Mouse (Mus musculus) hindbrain, embryonic 16.5 days (tissue): Measurements from ENCODE around the gene Dynlt1f. TPM values are rescaled to one million over a fixed set of nuclear protein-coding genes. Genes with fewer than 3 reads are reported as not detected.
"Not testable (repeated sequence)": the region's sequence is repeated elsewhere in the genome, so short reads cannot be mapped to it uniquely, and the experiment has no call there.

Source experiments
- ATAC-seq: fragments of 200-750 bp; cut with Nextera tagmentation; 2 replicates; pipeline ENCODE4 v1.8.0; 2017; ENCODE audit warnings: moderate TSS enrichment, moderate library complexity
- H3K27ac ChIP-seq: fragments of 300-500 bp; sonication (generic); 2 replicates; pipeline ENCODE4 v1.5.1; 2014; ENCODE audit warnings: low read depth, mild to moderate bottlenecking, control low read depth, low read length, moderate library complexity
- H3K27me3 ChIP-seq: fragments of 300-500 bp; sonication (generic); replicated peaks from 2 replicates; pipeline ENCODE4 v1.6.1; 2014; ENCODE audit warnings: low read length; ENCODE audit not compliant: control insufficient read depth, insufficient read depth
- H3K36me3 ChIP-seq: fragments of 300-500 bp; sonication (generic); 2 replicates; pipeline ENCODE4 v1.6.1; 2014; ENCODE audit warnings: mild to moderate bottlenecking, low read length, moderate library complexity, mixed read lengths; ENCODE audit not compliant: control insufficient read depth, insufficient read depth
- H3K4me1 ChIP-seq: fragments of 300-500 bp; sonication (generic); 2 replicates; pipeline ENCODE4 v1.6.1; 2014; ENCODE audit warnings: low read depth, low read length; ENCODE audit not compliant: control insufficient read depth, insufficient read depth
- H3K4me2 ChIP-seq: fragments of 300-500 bp; sonication (generic); 2 replicates; pipeline ENCODE4 v1.6.1; 2014; ENCODE audit warnings: mild to moderate bottlenecking, low read length, control low read depth, moderate library complexity
- H3K4me3 ChIP-seq: fragments of 300-500 bp; sonication (generic); 2 replicates; pipeline ENCODE4 v1.5.1; 2014; ENCODE audit warnings: mild to moderate bottlenecking, low read length, control low read depth, moderate library complexity
- H3K9ac ChIP-seq: fragments of 300-500 bp; sonication (generic); 2 replicates; pipeline ENCODE4 v1.6.1; 2014; ENCODE audit warnings: low read depth, mild to moderate bottlenecking, control low read depth, low read length, moderate library complexity
- H3K9me3 ChIP-seq: fragments of 300-500 bp; sonication (generic); 2 replicates; pipeline ENCODE4 v1.6.1; 2014; ENCODE audit warnings: mild to moderate bottlenecking, low read length, moderate library complexity; ENCODE audit not compliant: control insufficient read depth
- WGBS: fragments of 180-500 bp; shearing (Covaris S2); extraction: QIAGEN DNeasy Blood & Tissue Kit; methylation state at CpG from one replicate; pipeline ENCODE4 v1.1.7; 2014; 5-methylcytosine and 5-hydroxymethylcytosine counted together
- polyA plus RNA-seq: library from polyadenylated mRNA; unstranded; fragments of >200 nt; fragmentation: Nextera tagmentation; extraction: Ambion mirVana; gene quantifications from 2 replicates; pipeline ENCODE4 v1.2.1, GENCODE M21; 2015

The Dynlt1f gene
- polyA plus RNA-seq, 1 experiment from 2014 or later = 217 TPM

DNA sequence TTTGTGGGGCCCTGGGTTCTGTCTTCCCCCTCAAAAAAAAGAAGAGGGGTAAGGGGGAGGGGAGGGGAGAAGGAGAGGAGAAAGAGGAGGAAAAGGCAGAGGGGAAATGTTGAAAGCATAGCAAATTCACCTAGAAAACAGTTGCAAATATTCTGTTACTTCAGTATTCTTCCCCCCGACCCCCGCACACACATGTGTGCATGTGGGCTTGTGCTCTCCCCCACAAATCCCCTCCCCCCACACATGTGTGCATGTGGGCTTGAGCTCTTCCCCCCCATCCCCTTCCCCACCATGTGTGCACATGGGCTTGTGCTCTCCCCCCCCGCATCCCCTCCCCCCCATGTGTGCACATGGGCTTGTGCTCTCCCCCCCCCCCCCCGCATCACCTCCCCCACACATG is 33.6 kb upstream of the Dynlt1f start:
- not testable (repeated sequence) for H3K9ac ChIP-seq, H3K27me3 ChIP-seq, H3K9me3 ChIP-seq, H3K4me2 ChIP-seq, H3K4me1 ChIP-seq, ATAC-seq, H3K36me3 ChIP-seq, H3K27ac ChIP-seq, H3K4me3 ChIP-seq
- WGBS = 90% methylated on average over 3 of the region's 4 CpGs

DNA sequence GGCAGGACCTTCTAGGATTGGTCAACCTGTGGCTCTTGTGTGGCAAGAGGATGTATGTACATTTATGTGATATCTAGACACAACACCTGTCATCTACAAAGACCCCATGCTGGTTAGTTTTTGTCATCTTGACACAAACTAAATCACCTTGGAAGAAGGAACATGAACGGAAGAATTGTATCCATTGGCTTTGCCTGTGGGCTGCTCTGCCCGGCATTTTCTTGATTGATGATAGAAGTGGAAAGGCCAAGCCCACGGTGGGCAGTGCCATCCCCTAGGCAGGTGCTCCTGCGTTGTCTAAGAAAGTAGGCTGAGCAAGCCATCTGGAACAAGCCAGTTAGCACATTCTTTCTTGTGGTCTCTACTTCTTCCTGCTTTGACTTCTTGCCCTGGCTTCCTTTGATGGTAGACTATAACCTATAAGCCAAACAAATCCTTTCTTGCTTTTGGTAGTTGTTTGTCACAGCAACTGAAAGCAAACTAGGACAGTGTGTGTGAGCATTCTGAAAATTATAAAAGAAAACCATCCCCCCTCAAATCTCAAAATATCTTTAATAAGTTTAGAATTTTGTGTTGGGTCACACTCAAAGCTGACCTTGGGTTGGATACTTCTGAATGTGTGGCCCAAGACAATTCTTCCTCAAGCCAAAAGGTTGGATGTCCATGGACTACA is 30.7 kb upstream of the Dynlt1f start:
- H3K27me3 ChIP-seq, H3K4me3 ChIP-seq, H3K4me1 ChIP-seq, H3K36me3 ChIP-seq, H3K9me3 ChIP-seq, H3K27ac ChIP-seq, H3K9ac ChIP-seq, H3K4me2 ChIP-seq, ATAC-seq: not testable (repeated sequence)
- WGBS = 60% methylated on average over 1 of the region's 4 CpGs

DNA sequence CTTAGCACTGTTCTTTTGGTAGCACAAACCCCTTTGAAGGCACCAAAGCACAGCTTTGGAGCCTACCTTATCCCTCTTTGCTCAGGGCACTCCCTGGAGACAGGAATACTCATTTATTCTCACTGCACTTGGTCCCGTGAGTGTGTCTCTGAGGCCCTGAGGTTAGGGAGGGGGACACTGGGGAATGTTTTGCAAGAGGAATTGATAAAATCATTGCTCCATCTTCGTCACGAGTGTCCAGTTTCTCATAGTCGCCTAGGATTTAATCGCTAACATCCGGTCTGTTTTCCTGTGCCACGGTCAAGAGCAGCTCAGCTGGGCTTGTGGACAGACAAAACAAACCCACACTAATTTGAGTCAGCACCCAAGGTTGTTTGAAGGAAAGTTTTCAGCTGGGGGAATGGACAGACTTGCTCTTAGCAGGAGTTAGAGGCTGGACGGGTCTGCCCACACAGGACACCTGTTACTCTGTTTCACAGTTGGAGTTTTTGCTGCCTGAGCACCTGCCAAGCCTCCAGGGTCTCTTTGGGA is 29.7 kb upstream of the Dynlt1f start:
- not testable (repeated sequence) for H3K27ac ChIP-seq, H3K9me3 ChIP-seq, H3K27me3 ChIP-seq, H3K36me3 ChIP-seq, H3K4me3 ChIP-seq, H3K4me2 ChIP-seq, H3K9ac ChIP-seq, H3K4me1 ChIP-seq
- 35% methylated on average over 3 of the region's 8 CpGs for WGBS
- ATAC-seq = peak; percentile 74

DNA sequence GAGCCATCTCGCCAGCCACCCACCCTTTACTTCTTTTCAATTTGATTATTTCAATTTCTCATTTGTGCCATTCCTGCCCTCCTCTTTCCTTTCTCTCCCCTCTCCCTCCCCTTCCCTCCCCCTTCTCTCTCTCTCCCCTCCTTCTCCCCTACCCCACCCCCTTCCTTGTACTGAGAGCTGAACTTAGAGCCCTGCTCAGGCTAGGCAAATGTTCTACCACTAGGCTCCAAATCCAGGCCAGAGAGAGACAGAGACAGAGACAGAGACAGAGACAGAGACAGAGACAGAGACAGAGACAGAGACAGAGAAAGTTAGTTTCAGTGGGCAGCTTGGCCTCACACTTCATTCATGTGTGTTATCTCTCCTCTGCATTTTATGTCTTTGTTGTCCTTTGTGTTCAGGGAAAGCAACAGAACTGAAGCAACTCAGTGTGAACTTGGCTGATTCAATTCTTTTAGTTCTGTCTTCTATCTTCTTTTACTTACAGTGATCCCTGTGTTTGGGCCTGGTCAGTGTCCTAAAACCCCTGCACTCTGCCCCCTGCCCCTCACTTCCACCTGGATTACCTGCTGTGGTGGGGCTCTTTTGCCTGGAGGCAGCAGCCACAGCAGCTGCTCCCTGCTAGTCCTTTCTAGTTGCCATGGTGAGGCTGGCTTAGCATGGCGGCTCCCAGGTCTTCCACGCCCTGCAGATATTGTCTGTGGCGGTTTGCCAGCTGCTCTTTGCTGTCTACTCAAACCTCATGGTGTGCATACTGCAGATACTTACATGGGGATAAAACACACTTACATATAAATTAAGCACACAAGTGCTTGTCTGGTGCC is 29.0 kb upstream of the Dynlt1f start:
- peak; percentile 89 for ATAC-seq
- H3K27me3 ChIP-seq, H3K9ac ChIP-seq, H3K9me3 ChIP-seq, H3K4me1 ChIP-seq, H3K36me3 ChIP-seq, H3K27ac ChIP-seq, H3K4me3 ChIP-seq, H3K4me2 ChIP-seq: not testable (repeated sequence)
- WGBS = no CpG with 5 or more reads among the region's 4 CpGs

DNA sequence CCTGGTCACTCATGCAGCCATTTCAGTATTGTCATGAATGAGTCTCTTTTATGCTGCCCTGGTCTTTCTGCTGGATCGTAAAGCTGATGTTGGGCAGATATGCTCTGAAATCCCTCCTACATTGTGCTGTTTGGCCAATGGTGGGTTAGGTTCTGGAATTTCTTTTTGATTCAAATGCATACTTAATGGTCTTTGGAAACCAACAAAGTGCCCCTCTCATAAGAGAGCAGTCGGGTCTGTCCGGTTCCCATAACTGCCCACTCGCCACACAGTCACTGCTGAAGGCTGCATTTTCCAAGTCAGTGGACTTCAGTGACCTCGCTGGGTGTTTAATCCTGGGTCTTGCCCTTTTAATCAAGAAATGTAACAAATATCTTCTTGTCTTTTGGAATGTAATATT is 28.0 kb upstream of the Dynlt1f start:
- not testable (repeated sequence) for H3K36me3 ChIP-seq, H3K4me2 ChIP-seq, H3K4me1 ChIP-seq, H3K9ac ChIP-seq, ATAC-seq, H3K27me3 ChIP-seq, H3K27ac ChIP-seq, H3K9me3 ChIP-seq, H3K4me3 ChIP-seq
- WGBS = no CpG with 5 or more reads among the region's 5 CpGs

DNA sequence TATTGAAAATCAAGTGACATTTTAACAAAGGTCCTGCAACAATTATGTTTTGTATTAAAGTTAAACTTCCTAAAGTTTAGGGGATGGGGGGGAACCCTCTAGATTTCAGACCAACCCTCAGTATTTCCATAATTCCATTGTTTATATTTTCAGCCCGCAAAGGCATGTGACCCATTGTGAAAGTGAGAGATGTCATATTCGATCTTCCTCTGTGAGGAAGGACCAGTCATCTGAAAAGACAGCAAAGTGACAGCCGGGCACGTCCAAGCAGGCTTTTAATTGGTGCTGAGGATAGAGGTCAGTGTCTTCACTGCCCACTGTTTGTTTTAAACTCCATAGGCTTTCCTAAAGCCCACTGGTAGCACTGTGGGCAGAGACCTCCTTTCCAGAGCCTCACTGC is 26.0 kb upstream of the Dynlt1f start:
- H3K4me3 ChIP-seq, H3K9ac ChIP-seq, H3K9me3 ChIP-seq, H3K27ac ChIP-seq, ATAC-seq, H3K4me2 ChIP-seq, H3K4me1 ChIP-seq, H3K27me3 ChIP-seq, H3K36me3 ChIP-seq: not testable (repeated sequence)
- WGBS = 79% methylated on average over 4 of the region's 4 CpGs

DNA sequence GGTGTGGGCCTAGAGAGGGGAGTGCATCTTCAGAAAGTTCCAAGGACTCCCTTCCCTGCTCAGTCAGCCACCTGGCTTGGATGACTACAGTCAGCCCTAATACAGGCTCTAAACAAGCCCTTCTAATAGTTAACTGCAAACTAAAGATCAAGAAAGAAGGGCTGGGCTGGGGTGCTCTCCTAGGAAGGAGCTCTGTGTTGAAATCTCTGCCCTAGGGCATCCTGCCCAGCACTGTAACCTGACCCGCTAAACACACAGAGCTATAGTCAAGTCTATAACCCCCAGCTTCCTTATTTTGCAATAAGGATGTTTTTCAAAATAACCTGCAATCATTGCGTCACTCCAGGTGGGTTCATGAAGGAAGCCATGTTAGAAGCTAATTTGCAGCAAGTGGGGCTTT is 22.4 kb upstream of the Dynlt1f start:
- not testable (repeated sequence) for H3K4me3 ChIP-seq, H3K27ac ChIP-seq, H3K9me3 ChIP-seq, H3K27me3 ChIP-seq, H3K4me2 ChIP-seq, H3K4me1 ChIP-seq, H3K36me3 ChIP-seq, H3K9ac ChIP-seq, ATAC-seq
- no CpG with 5 or more reads among the region's 2 CpGs for WGBS

DNA sequence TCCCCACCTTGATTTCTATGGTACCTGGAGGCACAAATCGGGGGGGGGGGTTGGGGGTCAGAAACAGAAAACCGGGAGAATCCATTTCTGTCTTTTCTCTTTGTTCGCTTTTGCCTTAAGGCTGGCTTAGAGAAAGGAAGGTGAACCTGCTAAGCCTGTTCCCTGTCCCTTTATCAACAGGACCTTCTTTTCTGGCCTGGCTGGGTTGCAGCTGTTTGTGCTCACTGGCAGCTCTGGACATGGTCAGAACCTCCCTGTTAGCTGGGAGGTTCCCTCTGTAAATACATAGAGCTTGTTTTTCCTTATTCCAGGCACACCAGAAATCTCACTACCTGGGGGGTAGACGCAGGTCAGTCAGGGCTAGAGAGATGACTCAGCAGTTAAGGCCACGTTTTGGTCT is 18.6 kb upstream of the Dynlt1f start:
- H3K4me1 ChIP-seq, H3K9me3 ChIP-seq, H3K4me2 ChIP-seq, H3K27ac ChIP-seq, ATAC-seq, H3K4me3 ChIP-seq, H3K36me3 ChIP-seq, H3K9ac ChIP-seq, H3K27me3 ChIP-seq: not testable (repeated sequence)
- 50% methylated on average over 5 of the region's 5 CpGs for WGBS

DNA sequence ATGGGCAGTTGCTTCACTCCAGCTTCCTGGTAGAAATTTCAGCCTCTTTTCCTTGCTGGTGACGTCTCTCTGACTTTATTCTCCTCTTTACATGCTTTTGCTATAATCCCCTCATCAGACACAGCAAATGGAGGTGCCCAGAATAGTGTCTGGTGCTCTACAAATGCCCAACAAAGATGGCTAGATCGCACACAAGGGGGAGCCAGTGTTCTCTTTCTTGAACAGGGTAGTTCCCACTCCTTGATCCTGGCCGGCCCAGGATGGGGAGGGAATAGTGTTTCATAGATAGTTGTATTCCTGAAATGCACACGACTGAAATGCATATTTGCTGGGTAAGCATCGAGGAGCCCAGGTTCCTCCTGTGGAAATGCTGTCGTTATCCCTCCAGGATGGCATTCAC is 12.8 kb upstream of the Dynlt1f start:
- not testable (repeated sequence) for H3K27ac ChIP-seq, ATAC-seq, H3K9ac ChIP-seq, H3K4me3 ChIP-seq, H3K4me2 ChIP-seq, H3K9me3 ChIP-seq, H3K4me1 ChIP-seq, H3K36me3 ChIP-seq, H3K27me3 ChIP-seq
- no CpG with 5 or more reads among the region's 6 CpGs for WGBS
